Mouse (Mus musculus): ENCODE data around the gene Col4a2. TPM values are rescaled to one million over a fixed set of nuclear protein-coding genes. Genes with fewer than 3 reads are reported as not detected.

Gene Col4a2
- polyA plus RNA-seq, 1 experiment from 2014 or later, result 46.4 TPM

DNA sequence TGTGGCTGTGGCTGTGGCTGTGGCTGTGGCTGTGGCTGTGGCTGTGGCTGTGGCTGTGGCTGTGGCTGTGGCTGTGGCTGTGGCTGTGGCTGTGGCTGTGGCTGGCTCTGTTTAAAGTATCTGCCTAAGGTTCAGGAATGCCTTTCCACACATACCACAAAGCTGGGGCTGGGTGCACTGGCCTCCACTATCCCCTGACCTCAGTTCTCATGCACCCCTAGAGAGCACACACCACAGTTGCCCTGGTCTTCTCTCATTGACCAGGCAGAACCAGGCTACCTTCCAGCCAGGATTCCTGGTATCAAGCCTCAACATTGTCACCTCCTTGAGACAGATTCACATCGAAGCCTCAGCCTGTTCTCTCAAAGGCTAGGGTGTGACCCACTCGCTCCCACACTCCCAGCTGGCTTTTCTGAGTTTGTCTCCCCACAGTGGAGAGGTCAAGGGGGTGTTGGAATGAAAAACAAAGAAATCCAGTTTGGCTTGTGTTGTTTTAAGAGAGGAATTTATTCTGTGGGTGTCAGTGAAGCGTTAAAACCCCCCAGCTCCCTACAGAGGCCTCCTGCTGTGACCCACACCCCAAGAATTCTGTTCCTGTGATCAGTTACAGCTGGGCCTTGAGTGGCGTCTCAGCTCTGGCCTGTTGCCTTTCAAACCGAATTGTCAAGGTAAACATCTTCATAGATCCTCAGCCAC, 15.3 kb downstream of the Col4a2 start:
- no peaks in the 10 kb centered on the region for H3K9me3 ChIP-seq (ENCODE audit: control insufficient read depth, low read length)
- H3K27me3 ChIP-seq (ENCODE audit: control insufficient read depth, insufficient read depth, low read length), result no peaks in the 10 kb centered on the region
- no peak overlapping the region for H3K4me2 ChIP-seq (replicated peaks)
- 60% methylated on average over 5 of the region's 5 CpGs for WGBS
- H3K4me1 ChIP-seq (replicated peaks; ENCODE audit: control insufficient read depth, insufficient read depth, low read length), result no peaks in the 10 kb centered on the region
- no peaks in the 10 kb centered on the region for H3K36me3 ChIP-seq (replicated peaks; ENCODE audit: control insufficient read depth, insufficient read depth)
- H3K4me3 ChIP-seq (replicated peaks; ENCODE audit: low read length), result no peak overlapping the region
- DNase-seq (ENCODE audit: low spot score) (no peak), ATAC-seq (ENCODE audit: low FRiP score) (no peak)
- no peak overlapping the region for H3K27ac ChIP-seq
- no peak overlapping the region for H3K9ac ChIP-seq

DNA sequence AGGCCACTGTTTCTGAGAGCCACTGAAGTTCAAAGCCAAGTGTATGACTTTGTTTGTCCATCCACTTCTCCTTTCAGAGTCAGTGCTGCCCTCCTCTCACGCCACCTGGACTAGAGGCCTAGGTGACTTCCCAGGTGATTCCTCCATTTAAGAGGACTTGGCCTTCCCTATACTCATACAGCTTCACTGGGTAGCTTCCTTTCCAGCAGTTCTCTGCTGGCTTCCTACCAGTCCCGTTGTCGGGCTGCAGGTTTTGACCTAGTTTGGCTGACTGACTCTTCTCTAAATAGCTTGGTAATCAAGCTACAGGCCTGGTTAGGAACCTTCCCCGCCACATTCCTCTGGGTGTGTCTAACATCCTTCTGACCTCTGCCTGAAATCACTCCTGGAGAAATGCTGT, 19.0 kb downstream of the Col4a2 start:
- Histone ChIP-seq H3K4me2 (replicated peaks) (no peak overlapping the region), H3K27me3 (ENCODE audit: control insufficient read depth, insufficient read depth, low read length) (no peaks in the 10 kb centered on the region), H3K4me1 (replicated peaks; ENCODE audit: control insufficient read depth, insufficient read depth, low read length) (0 out of 2 replicates have a peak, but pooled peaks cover 4% of the 10 kb centered on the region), H3K36me3 (replicated peaks; ENCODE audit: control insufficient read depth, insufficient read depth) (no peaks in the 10 kb centered on the region), H3K4me3 (replicated peaks; ENCODE audit: low read length) (no peak overlapping the region), H3K27ac (no peak overlapping the region), H3K9me3 (ENCODE audit: control insufficient read depth, low read length) (no peaks in the 10 kb centered on the region), H3K9ac (no peak overlapping the region)
- 84% methylated on average over 4 of the region's 4 CpGs for WGBS
- no peak for ATAC-seq (ENCODE audit: low FRiP score)
- no peak for DNase-seq (ENCODE audit: low spot score)

- no peaks in the 10 kb centered on the region for H3K9me3 ChIP-seq (ENCODE audit: control insufficient read depth, low read length)
- no peak for DNase-seq (ENCODE audit: low spot score)
Observed at GRCm38 (mm10) chr8:11333746-11334145, 21.1 kb downstream of the Col4a2 start.

GRCm38 (mm10) chr8:11334493-11334892, 21.9 kb downstream of the Col4a2 start:
- Histone ChIP-seq H3K36me3 (replicated peaks; ENCODE audit: control insufficient read depth, insufficient read depth) (no peaks in the 10 kb centered on the region), H3K4me2 (replicated peaks) (no peak overlapping the region), H3K9ac (no peak overlapping the region), H3K4me3 (replicated peaks; ENCODE audit: low read length) (no peak overlapping the region), H3K4me1 (replicated peaks; ENCODE audit: control insufficient read depth, insufficient read depth, low read length) (0 out of 2 replicates have a peak, but pooled peaks cover 9% of the 10 kb centered on the region), H3K9me3 (ENCODE audit: control insufficient read depth, low read length) (no peaks in the 10 kb centered on the region), H3K27me3 (ENCODE audit: control insufficient read depth, insufficient read depth, low read length) (no peaks in the 10 kb centered on the region), H3K27ac (no peak overlapping the region)
- no peak for ATAC-seq (ENCODE audit: low FRiP score)
- DNase-seq (ENCODE audit: low spot score), result no peak
- 84% methylated on average over 3 of the region's 3 CpGs for WGBS

More at GRCm38 (mm10) chr8:11333746-11334145, 21.1 kb downstream of the Col4a2 start:
- H3K4me2 ChIP-seq (replicated peaks), result no peak overlapping the region
- ATAC-seq (ENCODE audit: low FRiP score), result no peak
- no peak overlapping the region for H3K27ac ChIP-seq
- no peak overlapping the region for H3K9ac ChIP-seq
- H3K36me3 ChIP-seq (replicated peaks; ENCODE audit: control insufficient read depth, insufficient read depth), result no peaks in the 10 kb centered on the region
- 0 out of 2 replicates have a peak, but pooled peaks cover 9% of the 10 kb centered on the region for H3K4me1 ChIP-seq (replicated peaks; ENCODE audit: control insufficient read depth, insufficient read depth, low read length)
- 80% methylated on average over 6 of the region's 6 CpGs for WGBS
- no peak overlapping the region for H3K4me3 ChIP-seq (replicated peaks; ENCODE audit: low read length)
- H3K27me3 ChIP-seq (ENCODE audit: control insufficient read depth, insufficient read depth, low read length), result no peaks in the 10 kb centered on the region

DNA sequence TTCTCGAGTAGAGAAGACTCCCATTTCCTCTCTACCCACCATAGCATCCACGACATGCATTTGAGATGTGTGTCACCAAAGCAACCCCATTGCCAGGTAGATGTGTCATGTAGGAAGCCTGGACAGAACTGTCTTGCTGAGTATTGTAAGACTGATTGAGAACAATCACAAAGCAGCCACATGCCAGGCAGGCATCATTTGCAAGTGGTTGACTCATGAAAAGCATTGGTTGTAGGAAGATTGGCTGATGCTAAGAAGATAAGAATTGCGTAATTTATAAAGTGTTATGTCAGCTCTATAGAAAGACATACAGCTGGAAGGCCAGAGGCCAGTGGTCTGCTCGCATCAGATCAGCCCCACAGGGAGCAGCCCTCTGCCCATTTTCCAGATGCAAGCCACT, 22.6 kb downstream of the Col4a2 start:
- Histone ChIP-seq H3K9ac (no peak overlapping the region), H3K27me3 (ENCODE audit: control insufficient read depth, insufficient read depth, low read length) (no peaks in the 10 kb centered on the region), H3K4me2 (replicated peaks) (no peak overlapping the region), H3K36me3 (replicated peaks; ENCODE audit: control insufficient read depth, insufficient read depth) (no peaks in the 10 kb centered on the region), H3K4me3 (replicated peaks; ENCODE audit: low read length) (no peak overlapping the region), H3K4me1 (replicated peaks; ENCODE audit: control insufficient read depth, insufficient read depth, low read length) (0 out of 2 replicates have a peak, but pooled peaks cover 9% of the 10 kb centered on the region), H3K9me3 (ENCODE audit: control insufficient read depth, low read length) (no peaks in the 10 kb centered on the region), H3K27ac (no peak overlapping the region)
- DNase-seq (ENCODE audit: low spot score) (no peak), ATAC-seq (ENCODE audit: low FRiP score) (no peak)
- WGBS, result 85% methylated on average over 4 of the region's 4 CpGs

- Histone ChIP-seq H3K9me3 (ENCODE audit: control insufficient read depth, low read length) (no peaks in the 10 kb centered on the region), H3K4me2 (replicated peaks) (no peak overlapping the region), H3K27ac (no peak overlapping the region), H3K36me3 (replicated peaks; ENCODE audit: control insufficient read depth, insufficient read depth) (no peaks in the 10 kb centered on the region), H3K9ac (no peak overlapping the region), H3K4me3 (replicated peaks; ENCODE audit: low read length) (no peak overlapping the region), H3K4me1 (replicated peaks; ENCODE audit: control insufficient read depth, insufficient read depth, low read length) (0 out of 2 replicates have a peak, but pooled peaks cover 9% of the 10 kb centered on the region), H3K27me3 (ENCODE audit: control insufficient read depth, insufficient read depth, low read length) (no peaks in the 10 kb centered on the region)
- 69% methylated on average over 5 of the region's 5 CpGs for WGBS
- no peak for ATAC-seq (ENCODE audit: low FRiP score)
- DNase-seq (ENCODE audit: low spot score), result no peak
Observed at GRCm38 (mm10) chr8:11336346-11336745, 23.7 kb downstream of the Col4a2 start.

GRCm38 (mm10) chr8:11337642-11338041, 25.0 kb downstream of the Col4a2 start:
- DNase-seq (ENCODE audit: low spot score), result no peak
- Histone ChIP-seq H3K4me3 (replicated peaks; ENCODE audit: low read length) (no peak overlapping the region), H3K27ac (no peak overlapping the region), H3K27me3 (ENCODE audit: control insufficient read depth, insufficient read depth, low read length) (no peaks in the 10 kb centered on the region), H3K9ac (no peak overlapping the region), H3K4me2 (replicated peaks) (no peak overlapping the region), H3K9me3 (ENCODE audit: control insufficient read depth, low read length) (no peaks in the 10 kb centered on the region), H3K4me1 (replicated peaks; ENCODE audit: control insufficient read depth, insufficient read depth, low read length) (0 out of 2 replicates have a peak, but pooled peaks cover 9% of the 10 kb centered on the region), H3K36me3 (replicated peaks; ENCODE audit: control insufficient read depth, insufficient read depth) (no peaks in the 10 kb centered on the region)
- ATAC-seq (ENCODE audit: low FRiP score), result no peak
- 83% methylated on average over 10 of the region's 10 CpGs for WGBS

DNA sequence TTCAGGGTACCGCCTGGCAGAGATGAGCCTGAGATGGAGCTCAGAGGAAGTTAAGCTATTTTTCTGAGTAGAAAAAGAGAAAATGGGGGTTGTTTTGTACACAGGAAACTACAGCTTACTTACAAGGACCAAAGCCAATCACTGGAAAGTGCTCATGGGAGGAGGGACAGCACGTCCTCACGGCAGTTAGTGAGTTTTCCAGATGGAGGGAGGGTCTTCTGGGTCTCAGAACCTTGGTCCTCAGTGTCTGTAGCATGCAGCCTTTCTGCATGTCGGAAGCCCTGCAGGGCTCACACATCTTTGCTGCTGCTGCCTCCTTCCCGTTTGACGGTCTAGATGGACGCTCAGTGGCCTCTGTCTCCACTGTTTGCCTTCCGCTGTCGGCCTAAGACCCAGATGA, 25.9 kb downstream of the Col4a2 start:
- Histone ChIP-seq H3K4me2 (replicated peaks) (no peak overlapping the region), H3K4me1 (replicated peaks; ENCODE audit: control insufficient read depth, insufficient read depth, low read length) (0 out of 2 replicates have a peak, but pooled peaks cover 9% of the 10 kb centered on the region), H3K36me3 (replicated peaks; ENCODE audit: control insufficient read depth, insufficient read depth) (no peaks in the 10 kb centered on the region), H3K27ac (0 out of 2 replicates have a peak overlapping the region, but pooled peaks have one; percentile 0), H3K9me3 (ENCODE audit: control insufficient read depth, low read length) (no peaks in the 10 kb centered on the region), H3K9ac (no peak overlapping the region), H3K4me3 (replicated peaks; ENCODE audit: low read length) (no peak overlapping the region), H3K27me3 (ENCODE audit: control insufficient read depth, insufficient read depth, low read length) (no peaks in the 10 kb centered on the region)
- DNase-seq (ENCODE audit: low spot score) (no peak), ATAC-seq (ENCODE audit: low FRiP score) (no peak)
- 82% methylated on average over 9 of the region's 9 CpGs for WGBS

DNA sequence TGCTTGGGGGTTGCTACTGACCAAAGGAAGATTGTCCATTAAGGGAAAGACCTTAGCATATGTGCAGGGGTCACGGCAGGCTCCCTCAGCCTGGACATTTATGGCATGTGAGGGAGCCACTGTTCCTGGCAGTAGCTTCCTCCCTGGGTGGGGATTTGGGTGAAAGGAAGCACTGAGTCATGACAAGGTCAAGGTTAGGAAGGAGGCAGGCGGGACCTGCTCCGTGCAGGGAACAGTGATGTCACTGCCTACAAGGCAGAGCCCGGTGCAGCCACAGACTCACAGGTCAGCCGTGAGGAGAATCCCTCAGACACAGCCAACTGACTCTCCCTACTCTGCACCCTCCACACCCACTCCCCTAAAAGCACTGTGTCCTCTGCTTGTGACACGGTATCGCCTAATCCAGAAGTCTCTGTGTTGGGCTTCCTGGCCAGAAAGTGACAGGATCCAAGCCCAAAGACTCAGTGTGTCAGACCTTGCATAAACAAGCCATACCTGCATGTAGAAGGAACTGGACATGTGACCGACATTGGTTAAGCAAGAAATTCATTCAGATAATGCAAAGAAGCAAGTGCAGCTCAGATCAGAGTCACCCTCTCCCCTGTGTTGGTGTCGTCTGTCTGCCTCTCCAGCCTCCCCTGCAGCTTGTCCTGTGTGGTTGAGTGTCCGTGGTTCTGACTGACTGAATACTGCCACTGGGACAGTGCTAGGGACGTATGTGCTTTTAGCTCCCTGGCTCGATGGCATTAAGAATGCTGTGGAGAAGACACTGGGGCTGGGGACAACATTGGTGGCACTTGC, 27.9 kb downstream of the Col4a2 start:
- Histone ChIP-seq H3K9me3 (ENCODE audit: control insufficient read depth, low read length) (no peaks in the 10 kb centered on the region), H3K4me3 (replicated peaks; ENCODE audit: low read length) (no peak overlapping the region), H3K27ac (no peak overlapping the region), H3K27me3 (ENCODE audit: control insufficient read depth, insufficient read depth, low read length) (no peaks in the 10 kb centered on the region), H3K4me2 (replicated peaks) (no peak overlapping the region), H3K4me1 (replicated peaks; ENCODE audit: control insufficient read depth, insufficient read depth, low read length) (0 out of 2 replicates have a peak, but pooled peaks cover 9% of the 10 kb centered on the region), H3K9ac (no peak overlapping the region), H3K36me3 (replicated peaks; ENCODE audit: control insufficient read depth, insufficient read depth) (no peaks in the 10 kb centered on the region)
- WGBS, result 80% methylated on average over 12 of the region's 12 CpGs
- DNase-seq (ENCODE audit: low spot score) (no peak), ATAC-seq (ENCODE audit: low FRiP score) (no peak)

Measured in hindbrain, embryonic 14.5 days (tissue).